Mouse (Mus musculus): Measurements from ENCODE around the gene Rgl2. TPM values are rescaled to one million over a fixed set of nuclear protein-coding genes. Genes with fewer than 3 reads are reported as not detected.

Rgl2 gene
- polyA plus RNA-seq, 1 experiment from 2014 or later = 43.1 TPM

GRCm38 (mm10) chr17:33918293-33919203 is 10.8 kb upstream of the Rgl2 start:
- Histone ChIP-seq H3K27me3 (ENCODE audit: low read depth, poor library complexity, severe bottlenecking) (peaks cover 18% of the 10 kb centered on the region), H3K4me3 (peak overlapping the region; percentile 74), H3K4me1 (peaks cover 67% of the 10 kb centered on the region), H3K9me3 (replicated peaks) (no peaks in the 10 kb centered on the region), H3K36me3 (peaks cover 35% of the 10 kb centered on the region), H3K27ac (replicated peaks) (no peak overlapping the region)
- DNase-seq (ENCODE audit: low spot score) = no peak
- 63% methylated on average over 37 of the region's 37 CpGs for WGBS

GRCm38 (mm10) chr17:33919351-33920281 is 9.7 kb upstream of the Rgl2 start:
- no peaks in the 10 kb centered on the region for H3K9me3 ChIP-seq (replicated peaks)
- H3K4me1 ChIP-seq = peaks cover 59% of the 10 kb centered on the region
- H3K27me3 ChIP-seq (ENCODE audit: low read depth, poor library complexity, severe bottlenecking) = peaks cover 18% of the 10 kb centered on the region
- H3K4me3 ChIP-seq = peak overlapping the region; percentile 74
- H3K27ac ChIP-seq (replicated peaks) = peak overlapping the region; percentile 83
- WGBS = under 1% methylated on average over 52 of the region's 52 CpGs
- peaks cover 24% of the 10 kb centered on the region for H3K36me3 ChIP-seq
- peak; percentile 48 for DNase-seq (ENCODE audit: low spot score)

GRCm38 (mm10) chr17:33920282-33921097 is 8.9 kb upstream of the Rgl2 start:
- peak; percentile 88 for DNase-seq (ENCODE audit: low spot score)
- Histone ChIP-seq H3K4me1 (peaks cover 50% of the 10 kb centered on the region), H3K9me3 (replicated peaks) (no peaks in the 10 kb centered on the region), H3K4me3 (peak overlapping the region; percentile 74), H3K27me3 (ENCODE audit: low read depth, poor library complexity, severe bottlenecking) (peaks cover 18% of the 10 kb centered on the region), H3K27ac (replicated peaks) (peak overlapping the region; percentile 83), H3K36me3 (peaks cover 25% of the 10 kb centered on the region)
- under 1% methylated on average over 36 of the region's 36 CpGs for WGBS

- Histone ChIP-seq H3K27me3 (ENCODE audit: low read depth, poor library complexity, severe bottlenecking) (peaks cover 18% of the 10 kb centered on the region), H3K9me3 (replicated peaks) (no peaks in the 10 kb centered on the region), H3K27ac (replicated peaks) (no peak overlapping the region), H3K4me3 (peak overlapping the region; percentile 74; the same call in 1 of the 2 replicates), H3K36me3 (peaks cover 34% of the 10 kb centered on the region), H3K4me1 (peaks cover 49% of the 10 kb centered on the region)
- 90% methylated on average over 7 of the region's 7 CpGs for WGBS
- DNase-seq (ENCODE audit: low spot score) = no peak
Observed at GRCm38 (mm10) chr17:33921361-33921760, 8.0 kb upstream of the Rgl2 start.

- peaks cover 22% of the 10 kb centered on the region for H3K36me3 ChIP-seq
- peaks cover 33% of the 10 kb centered on the region for H3K4me1 ChIP-seq
- no peak for DNase-seq (ENCODE audit: low spot score)
- WGBS = 83% methylated on average over 10 of the region's 10 CpGs
- no peak overlapping the region for H3K27ac ChIP-seq (replicated peaks)
- no peaks in the 10 kb centered on the region for H3K27me3 ChIP-seq (ENCODE audit: low read depth, poor library complexity, severe bottlenecking)
- no peaks in the 10 kb centered on the region for H3K9me3 ChIP-seq (replicated peaks)
- H3K4me3 ChIP-seq = no peak overlapping the region
Observed at GRCm38 (mm10) chr17:33924577-33925283, 4.6 kb upstream of the Rgl2 start.

GRCm38 (mm10) chr17:33925406-33926116 is 3.8 kb upstream of the Rgl2 start:
- Histone ChIP-seq H3K27me3 (ENCODE audit: low read depth, poor library complexity, severe bottlenecking) (no peaks in the 10 kb centered on the region), H3K4me3 (peak overlapping the region; percentile 23; the same call in 1 of the 2 replicates), H3K36me3 (peaks cover 22% of the 10 kb centered on the region), H3K9me3 (replicated peaks) (no peaks in the 10 kb centered on the region), H3K27ac (replicated peaks) (no peak overlapping the region), H3K4me1 (peaks cover 33% of the 10 kb centered on the region)
- no peak for DNase-seq (ENCODE audit: low spot score)
- 84% methylated on average over 21 of the region's 21 CpGs for WGBS

GRCm38 (mm10) chr17:33926207-33926932 is 3.0 kb upstream of the Rgl2 start:
- Histone ChIP-seq H3K4me3 (peak overlapping the region; percentile 23; the same call in 1 of the 2 replicates), H3K27ac (replicated peaks) (no peak overlapping the region), H3K36me3 (peaks cover 22% of the 10 kb centered on the region), H3K27me3 (ENCODE audit: low read depth, poor library complexity, severe bottlenecking) (no peaks in the 10 kb centered on the region), H3K4me1 (peaks cover 34% of the 10 kb centered on the region), H3K9me3 (replicated peaks) (no peaks in the 10 kb centered on the region)
- 73% methylated on average over 17 of the region's 17 CpGs for WGBS
- no peak for DNase-seq (ENCODE audit: low spot score)

GRCm38 (mm10) chr17:33928251-33928947 is 944 bp upstream of the Rgl2 start:
- WGBS = 63% methylated on average over 21 of the region's 21 CpGs
- peak overlapping the region; percentile 93 for H3K27ac ChIP-seq (replicated peaks)

GRCm38 (mm10) chr17:33930280-33931158 is 1.2 kb downstream of the Rgl2 start:
- peak; percentile 44 for DNase-seq (ENCODE audit: low spot score)
- H3K4me3 ChIP-seq = peak overlapping the region; percentile 97
- no peaks in the 10 kb centered on the region for H3K9me3 ChIP-seq (replicated peaks)
- H3K27ac ChIP-seq (replicated peaks) = peak overlapping the region; percentile 93
- H3K27me3 ChIP-seq (ENCODE audit: low read depth, poor library complexity, severe bottlenecking) = no peaks in the 10 kb centered on the region
- under 1% methylated on average over 45 of the region's 45 CpGs for WGBS
- peaks cover 51% of the 10 kb centered on the region for H3K36me3 ChIP-seq
- peaks cover 41% of the 10 kb centered on the region for H3K4me1 ChIP-seq

More at GRCm38 (mm10) chr17:33928251-33928947, 944 bp upstream of the Rgl2 start:
- Histone ChIP-seq H3K36me3 (peaks cover 38% of the 10 kb centered on the region), H3K9me3 (replicated peaks) (no peaks in the 10 kb centered on the region), H3K4me3 (peak overlapping the region; percentile 97), H3K27me3 (ENCODE audit: low read depth, poor library complexity, severe bottlenecking) (no peaks in the 10 kb centered on the region), H3K4me1 (peaks cover 41% of the 10 kb centered on the region)
- DNase-seq (ENCODE audit: low spot score) = no peak
